Mouse (Mus musculus): ENCODE measurements around the gene Adh5. TPM values are rescaled to one million over a fixed set of nuclear protein-coding genes. Genes with fewer than 3 reads are reported as not detected.
"Not testable (repeated sequence)": the region's sequence is repeated elsewhere in the genome, so short reads cannot be mapped to it uniquely, and the experiment has no call there.

The Adh5 gene
- polyA plus RNA-seq, 1 experiment, result 91.5 TPM

GRCm38 (mm10) chr3:138460260-138460659 lies 17.4 kb downstream of the Adh5 start:
- TF ChIP-seq CEBPB (IDR thresholded peaks at IDR 0.05; ENCODE audit: low read depth) (no peak), MYOD1 (IDR thresholded peaks at IDR 0.05; ENCODE audit: control insufficient read depth, insufficient read length, low read depth) (no peak), CTCF (IDR thresholded peaks at IDR 0.05; ENCODE audit: control insufficient read depth, insufficient read depth, insufficient read length) (no peak), FOSL1 (IDR thresholded peaks at IDR 0.05; ENCODE audit: insufficient read depth, low read length, poor library complexity, severe bottlenecking) (no peak), USF1 (IDR thresholded peaks at IDR 0.05; ENCODE audit: low read depth) (no peak), MYOG (IDR thresholded peaks at IDR 0.05; ENCODE audit: control insufficient read depth, extremely low read depth, insufficient read length) (no peak), MAX (IDR thresholded peaks at IDR 0.05) (no peak)
- Histone ChIP-seq H3K4me3 (ENCODE audit: insufficient read depth, poor library complexity, severe bottlenecking) (no peak overlapping the region), H3K27me3 (ENCODE audit: control insufficient read depth, insufficient read depth, insufficient read length) (no peaks in the 10 kb centered on the region), H3K36me3 (ENCODE audit: control insufficient read depth, insufficient read depth) (peaks cover 87% of the 10 kb centered on the region), H3K79me2 (ENCODE audit: control insufficient read depth, insufficient read depth) (no peaks in the 10 kb centered on the region), H3K79me3 (ENCODE audit: low read depth) (no peaks in the 10 kb centered on the region), H3ac (ENCODE audit: control insufficient read depth, insufficient read length, low read depth) (no peak overlapping the region)

GRCm38 (mm10) chr3:138461832-138462231 lies 18.9 kb downstream of the Adh5 start:
- Histone ChIP-seq H3K79me2 (ENCODE audit: control insufficient read depth, insufficient read depth) (no peaks in the 10 kb centered on the region), H3K79me3 (ENCODE audit: low read depth) (no peaks in the 10 kb centered on the region), H3K27me3 (ENCODE audit: control insufficient read depth, insufficient read depth, insufficient read length) (no peaks in the 10 kb centered on the region), H3ac (ENCODE audit: control insufficient read depth, insufficient read length, low read depth) (no peak overlapping the region), H3K4me3 (ENCODE audit: insufficient read depth, poor library complexity, severe bottlenecking) (no peak overlapping the region), H3K36me3 (ENCODE audit: control insufficient read depth, insufficient read depth) (peaks cover 85% of the 10 kb centered on the region)
- TF ChIP-seq USF1 (IDR thresholded peaks at IDR 0.05; ENCODE audit: low read depth), result no peak
- TF ChIP-seq CTCF (IDR thresholded peaks at IDR 0.05; ENCODE audit: control insufficient read depth, insufficient read depth, insufficient read length), result no peak
- TF ChIP-seq MAX (IDR thresholded peaks at IDR 0.05), result no peak
- no peak for TF ChIP-seq MYOG (IDR thresholded peaks at IDR 0.05; ENCODE audit: control insufficient read depth, extremely low read depth, insufficient read length)
- TF ChIP-seq FOSL1 (IDR thresholded peaks at IDR 0.05; ENCODE audit: insufficient read depth, low read length, poor library complexity, severe bottlenecking), result no peak
- no peak for TF ChIP-seq MYOD1 (IDR thresholded peaks at IDR 0.05; ENCODE audit: control insufficient read depth, insufficient read length, low read depth)
- TF ChIP-seq CEBPB (IDR thresholded peaks at IDR 0.05; ENCODE audit: low read depth), result no peak

DNA sequence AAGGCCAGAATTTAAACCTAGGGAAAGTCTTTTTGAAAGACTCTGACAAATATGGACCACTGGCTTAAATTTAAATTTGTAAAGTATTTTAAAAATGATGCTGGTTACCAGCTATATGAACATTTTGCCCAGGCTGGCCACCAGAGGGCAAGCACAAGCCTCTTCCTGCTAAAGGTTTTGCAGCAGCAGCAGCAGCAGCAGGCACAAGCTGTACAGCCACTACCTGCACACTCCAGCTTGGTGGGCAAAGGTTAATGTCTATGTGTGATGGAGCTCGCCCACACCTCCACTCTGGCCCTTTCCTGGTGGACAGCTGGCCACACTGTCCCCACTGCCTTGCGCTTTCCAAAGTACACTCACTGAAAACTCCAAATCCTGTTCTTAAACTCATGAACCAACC lies 20.2 kb downstream of the Adh5 start:
- H3K36me3 ChIP-seq (ENCODE audit: control insufficient read depth, insufficient read depth), result peaks cover 90% of the 10 kb centered on the region
- TF ChIP-seq CTCF (IDR thresholded peaks at IDR 0.05; ENCODE audit: control insufficient read depth, insufficient read depth, insufficient read length) (peak; percentile 16), FOSL1 (IDR thresholded peaks at IDR 0.05; ENCODE audit: insufficient read depth, low read length, poor library complexity, severe bottlenecking) (no peak), MYOG (IDR thresholded peaks at IDR 0.05; ENCODE audit: control insufficient read depth, extremely low read depth, insufficient read length) (no peak), MAX (IDR thresholded peaks at IDR 0.05) (no peak), USF1 (IDR thresholded peaks at IDR 0.05; ENCODE audit: low read depth) (no peak), CEBPB (IDR thresholded peaks at IDR 0.05; ENCODE audit: low read depth) (no peak), MYOD1 (IDR thresholded peaks at IDR 0.05; ENCODE audit: control insufficient read depth, insufficient read length, low read depth) (no peak)

GRCm38 (mm10) chr3:138463807-138464206 lies 20.9 kb downstream of the Adh5 start:
- H3ac ChIP-seq (ENCODE audit: control insufficient read depth, insufficient read length, low read depth), result no peak overlapping the region
- TF ChIP-seq MYOD1 (IDR thresholded peaks at IDR 0.05; ENCODE audit: control insufficient read depth, insufficient read length, low read depth), result no peak
- TF ChIP-seq USF1 (IDR thresholded peaks at IDR 0.05; ENCODE audit: low read depth), result no peak
- no peak for TF ChIP-seq CTCF (IDR thresholded peaks at IDR 0.05; ENCODE audit: control insufficient read depth, insufficient read depth, insufficient read length)
- no peak for TF ChIP-seq MAX (IDR thresholded peaks at IDR 0.05)
- no peak for TF ChIP-seq FOSL1 (IDR thresholded peaks at IDR 0.05; ENCODE audit: insufficient read depth, low read length, poor library complexity, severe bottlenecking)
- TF ChIP-seq MYOG (IDR thresholded peaks at IDR 0.05; ENCODE audit: control insufficient read depth, extremely low read depth, insufficient read length), result no peak
- no peak for TF ChIP-seq CEBPB (IDR thresholded peaks at IDR 0.05; ENCODE audit: low read depth)
- H3K79me2 ChIP-seq (ENCODE audit: control insufficient read depth, insufficient read depth), result no peaks in the 10 kb centered on the region
- no peaks in the 10 kb centered on the region for H3K27me3 ChIP-seq (ENCODE audit: control insufficient read depth, insufficient read depth, insufficient read length)
- H3K4me3 ChIP-seq (ENCODE audit: insufficient read depth, poor library complexity, severe bottlenecking), result no peak overlapping the region
- no peaks in the 10 kb centered on the region for H3K79me3 ChIP-seq (ENCODE audit: low read depth)
- peaks cover 95% of the 10 kb centered on the region for H3K36me3 ChIP-seq (ENCODE audit: control insufficient read depth, insufficient read depth)

More for the DNA sequence above, 20.2 kb downstream of the Adh5 start:
- H3ac ChIP-seq (ENCODE audit: control insufficient read depth, insufficient read length, low read depth), result no peak overlapping the region
- no peaks in the 10 kb centered on the region for H3K79me3 ChIP-seq (ENCODE audit: low read depth)
- H3K79me2 ChIP-seq (ENCODE audit: control insufficient read depth, insufficient read depth), result no peaks in the 10 kb centered on the region
- H3K4me3 ChIP-seq (ENCODE audit: insufficient read depth, poor library complexity, severe bottlenecking), result no peak overlapping the region
- no peaks in the 10 kb centered on the region for H3K27me3 ChIP-seq (ENCODE audit: control insufficient read depth, insufficient read depth, insufficient read length)

- Histone ChIP-seq H3ac (ENCODE audit: control insufficient read depth, insufficient read length, low read depth) (no peak overlapping the region), H3K79me2 (ENCODE audit: control insufficient read depth, insufficient read depth) (no peaks in the 10 kb centered on the region), H3K4me3 (ENCODE audit: insufficient read depth, poor library complexity, severe bottlenecking) (no peak overlapping the region), H3K27me3 (ENCODE audit: control insufficient read depth, insufficient read depth, insufficient read length) (no peaks in the 10 kb centered on the region), H3K36me3 (ENCODE audit: control insufficient read depth, insufficient read depth) (peaks cover 95% of the 10 kb centered on the region), H3K79me3 (ENCODE audit: low read depth) (no peaks in the 10 kb centered on the region)
- no peak for TF ChIP-seq CEBPB (IDR thresholded peaks at IDR 0.05; ENCODE audit: low read depth)
- no peak for TF ChIP-seq USF1 (IDR thresholded peaks at IDR 0.05; ENCODE audit: low read depth)
- TF ChIP-seq MAX (IDR thresholded peaks at IDR 0.05), result no peak
- no peak for TF ChIP-seq FOSL1 (IDR thresholded peaks at IDR 0.05; ENCODE audit: insufficient read depth, low read length, poor library complexity, severe bottlenecking)
- no peak for TF ChIP-seq MYOD1 (IDR thresholded peaks at IDR 0.05; ENCODE audit: control insufficient read depth, insufficient read length, low read depth)
- no peak for TF ChIP-seq CTCF (IDR thresholded peaks at IDR 0.05; ENCODE audit: control insufficient read depth, insufficient read depth, insufficient read length)
- TF ChIP-seq MYOG (IDR thresholded peaks at IDR 0.05; ENCODE audit: control insufficient read depth, extremely low read depth, insufficient read length), result no peak
These were observed 21.8 kb downstream of the Adh5 start for GRCm38 (mm10) chr3:138464573-138465147.

- not testable (repeated sequence) for H3K4me3 ChIP-seq (ENCODE audit: insufficient read depth, poor library complexity, severe bottlenecking); H3K27me3 ChIP-seq (ENCODE audit: control insufficient read depth, insufficient read depth, insufficient read length); H3K79me3 ChIP-seq (ENCODE audit: low read depth); H3K79me2 ChIP-seq (ENCODE audit: control insufficient read depth, insufficient read depth); H3ac ChIP-seq (ENCODE audit: control insufficient read depth, insufficient read length, low read depth)
- H3K36me3 ChIP-seq (ENCODE audit: control insufficient read depth, insufficient read depth), result peaks cover 95% of the 10 kb centered on the region
These were observed 23.8 kb downstream of the Adh5 start for GRCm38 (mm10) chr3:138466656-138467055.
